Mouse (Mus musculus): Measurements from ENCODE around the gene Foxn3.

The Foxn3 gene

DNA sequence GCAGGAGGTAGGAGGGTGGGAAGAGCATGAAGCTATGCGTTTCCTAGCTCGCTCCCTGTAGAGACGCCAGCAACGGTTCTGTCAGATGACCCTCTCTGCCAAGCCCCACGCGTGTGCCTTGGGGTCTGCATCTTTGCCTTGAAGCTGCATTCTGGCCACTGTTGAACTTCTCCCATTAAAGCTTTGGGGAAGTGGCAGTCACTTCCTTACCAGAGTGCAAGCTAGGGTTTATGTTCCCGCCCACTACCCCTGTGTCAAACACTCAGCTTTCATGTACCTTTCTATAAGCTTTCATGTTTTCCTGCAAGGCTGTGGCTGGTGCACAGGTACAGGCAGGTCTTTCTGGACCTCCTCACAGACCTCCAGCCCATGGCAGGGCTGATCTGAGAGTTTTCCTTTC lies 409.2 kb downstream of the Foxn3 start:
- no peak for DNase-seq

GRCm38 (mm10) chr12:99153664-99154063 lies 409.7 kb downstream of the Foxn3 start:
- DNase-seq: no peak

GRCm38 (mm10) chr12:99150126-99150525 lies 413.3 kb downstream of the Foxn3 start:
- peak; percentile 31 to 56 for DNase-seq

DNA sequence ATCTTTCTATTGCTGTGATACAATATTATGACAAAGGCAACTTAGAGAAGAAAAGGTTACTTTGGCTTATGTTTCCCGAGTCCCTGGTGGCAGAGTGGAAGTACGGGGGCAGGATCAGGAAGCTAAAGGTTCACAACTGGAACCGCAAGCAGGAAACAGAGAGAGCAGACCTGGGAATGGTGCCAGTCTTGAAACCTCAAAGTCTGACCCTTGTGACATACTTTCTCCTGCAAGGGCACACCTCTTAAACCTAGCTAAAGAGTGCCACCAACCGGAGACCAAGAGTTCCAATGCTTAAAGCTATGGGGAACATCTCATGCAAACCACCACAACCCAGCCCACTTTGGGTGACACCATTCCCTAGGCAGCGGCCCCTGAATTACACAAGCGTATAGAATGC lies 414.2 kb downstream of the Foxn3 start:
- DNase-seq: no peak

All from lung, postnatal 4 days (tissue).